Mouse (Mus musculus): ENCODE results near the gene C1qbp.

C1qbp gene

DNA sequence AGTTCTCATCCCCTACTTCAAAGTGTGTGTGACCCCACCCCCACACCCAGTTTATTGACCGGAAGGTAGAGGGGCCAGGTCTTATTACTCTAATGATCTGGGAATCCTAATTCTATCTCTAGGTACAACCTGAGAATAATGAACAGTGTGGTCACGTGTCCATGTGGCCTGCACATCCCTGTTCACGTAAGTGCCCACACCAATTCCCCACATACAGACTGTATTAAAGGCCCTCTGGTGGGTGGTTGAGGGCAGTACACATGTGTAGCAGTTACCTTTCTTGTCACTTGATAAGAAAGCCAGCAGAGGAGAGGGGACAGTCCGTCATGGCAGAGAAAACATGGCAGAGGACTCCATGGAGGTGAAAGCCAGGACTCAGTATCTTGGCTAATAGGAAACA is 8.9 kb downstream of the C1qbp start:
- DNase-seq (ENCODE audit: low read depth, low spot score): no peak

GRCm38 (mm10) chr11:70972586-70972985 is 10.2 kb downstream of the C1qbp start:
- DNase-seq (ENCODE audit: low read depth, low spot score): no peak

GRCm38 (mm10) chr11:70970560-70971540 is 12.0 kb downstream of the C1qbp start:
- peak; percentile 40 for DNase-seq (ENCODE audit: low read depth, low spot score)

DNA sequence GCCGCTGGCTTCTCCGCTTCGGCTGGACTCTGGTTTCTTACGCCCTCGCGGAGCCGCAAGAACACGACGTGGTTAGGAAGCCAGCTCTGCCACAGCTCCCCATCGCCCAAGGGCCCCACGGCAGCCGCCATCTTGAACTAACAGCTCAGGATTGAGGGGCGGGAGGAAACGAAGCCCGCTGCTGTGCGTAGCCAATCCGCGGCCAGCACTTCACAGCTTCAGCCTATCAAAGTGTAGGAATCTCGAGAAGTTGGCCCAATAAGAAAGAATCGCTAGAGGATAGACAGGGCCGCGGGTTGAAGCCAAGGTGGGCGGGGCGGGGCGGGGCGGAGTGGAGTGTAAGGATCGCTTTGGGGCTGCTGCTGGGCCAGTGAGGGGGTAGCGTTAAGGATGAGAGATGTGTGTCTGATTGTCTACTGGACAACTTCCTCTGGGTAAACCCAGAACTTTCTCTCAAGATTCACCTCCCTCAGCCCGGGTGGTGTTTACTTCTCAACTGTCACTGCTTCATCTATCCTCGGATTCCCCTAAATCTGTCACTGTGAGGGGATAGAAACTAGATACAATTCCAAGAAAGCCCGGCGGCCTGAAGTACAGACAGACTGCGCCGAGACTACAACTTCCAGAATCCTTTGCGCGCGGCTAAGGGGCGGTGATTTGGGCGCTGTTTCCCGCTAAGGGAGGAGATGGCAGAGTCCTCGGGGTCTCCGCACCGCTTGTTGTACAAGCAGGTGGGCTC is 12.8 kb downstream of the C1qbp start, which contains the start of the genes Nup88 and Rpain:
Gene Nup88 (minus strand): TSS at position 153 of the 739 bp plus-strand sequence.
Gene Rpain (plus strand): TSS at position 393 of the 739 bp plus-strand sequence.
- DNase-seq (ENCODE audit: low read depth, low spot score): peak; percentile 96

GRCm38 (mm10) chr11:70969271-70969794 is 13.5 kb downstream of the C1qbp start:
- no peak for DNase-seq (ENCODE audit: low read depth, low spot score)

GRCm38 (mm10) chr11:70964222-70964907 is 18.5 kb downstream of the C1qbp start:
- DNase-seq (ENCODE audit: low read depth, low spot score): no peak

- DNase-seq (ENCODE audit: low read depth, low spot score): no peak
Measured at GRCm38 (mm10) chr11:70960786-70961554, 21.9 kb downstream of the C1qbp start.

DNA sequence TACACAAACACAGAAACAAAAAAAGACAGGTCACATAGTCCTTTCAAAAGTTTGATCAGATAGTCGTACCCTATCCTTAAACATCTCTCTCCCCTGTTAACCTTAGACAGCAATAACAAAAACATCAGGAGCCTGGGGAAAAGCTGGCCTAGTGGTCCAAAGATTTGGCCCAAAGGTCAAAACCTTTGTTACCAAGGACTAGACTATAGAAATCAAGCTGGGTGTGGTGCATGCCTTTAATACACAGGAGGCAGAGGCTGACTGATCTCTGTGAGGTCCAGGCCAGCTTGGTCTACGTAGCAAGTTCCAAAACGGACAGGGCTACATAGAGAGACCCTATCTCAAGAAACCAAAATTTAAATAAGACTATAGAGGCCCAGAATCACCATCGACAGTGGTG is 28.1 kb downstream of the C1qbp start:
- no peak for DNase-seq (ENCODE audit: low read depth, low spot score)

DNA sequence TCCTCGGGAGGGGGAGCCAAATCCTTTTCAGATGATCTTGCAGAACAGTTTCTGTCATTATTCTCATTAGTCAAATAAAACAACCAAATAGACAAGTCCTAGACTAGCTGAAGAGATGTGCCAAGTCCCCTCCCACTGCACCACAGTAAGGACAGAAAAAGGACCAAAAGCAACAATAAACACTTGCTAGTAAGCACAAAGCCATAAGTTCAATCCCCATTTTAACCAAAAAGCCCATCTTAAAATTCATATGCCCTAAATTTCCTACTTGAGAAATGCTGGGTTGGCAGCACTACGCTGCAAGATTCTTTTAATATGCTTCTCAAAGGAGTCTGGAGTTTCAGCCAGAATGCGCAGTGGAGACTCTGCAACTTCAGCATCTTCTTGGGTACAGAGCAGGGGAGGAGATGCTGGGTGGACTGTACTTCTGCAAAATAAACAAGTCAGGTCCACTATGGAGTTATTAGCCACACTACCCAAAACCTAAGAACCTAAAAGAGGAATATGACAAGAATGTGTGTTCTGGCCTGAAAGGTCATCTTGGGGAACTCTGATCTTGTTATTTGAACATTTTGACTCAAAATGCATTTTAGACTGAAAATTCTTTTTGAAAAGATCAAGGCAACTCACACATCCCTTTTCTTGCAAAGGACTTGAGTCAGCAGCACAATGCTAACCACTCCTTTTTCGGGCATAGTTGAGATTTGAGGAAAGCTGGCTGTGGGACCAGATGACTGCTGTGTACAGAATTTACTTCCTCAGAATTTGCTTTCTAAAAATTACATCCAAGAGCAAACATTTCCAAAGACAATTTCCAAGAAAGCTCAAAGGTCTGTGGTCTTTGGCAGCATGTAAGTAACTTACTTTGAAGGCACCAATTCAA is 37.6 kb downstream of the C1qbp start:
- DNase-seq (ENCODE audit: low read depth, low spot score): peak; percentile 22

DNA sequence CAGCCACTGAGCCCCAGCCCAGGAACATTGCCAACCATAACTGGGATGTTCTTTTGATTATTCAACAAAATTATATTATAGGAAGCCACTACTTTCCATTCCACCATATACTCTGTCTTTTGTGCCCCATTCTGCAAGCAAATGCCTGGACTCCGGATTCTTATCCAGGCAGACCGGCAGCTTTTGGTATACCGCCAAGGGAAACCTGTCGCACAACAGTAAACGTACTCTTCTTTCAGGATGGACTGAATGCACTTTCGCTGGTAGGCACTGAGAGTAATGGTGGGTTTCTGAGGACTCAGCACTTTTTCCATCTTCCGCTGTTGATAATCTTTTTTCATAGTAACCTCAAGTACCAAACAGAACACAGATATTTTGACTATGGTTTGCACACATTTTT is 39.2 kb downstream of the C1qbp start:
- no peak for DNase-seq (ENCODE audit: low read depth, low spot score)

DNA sequence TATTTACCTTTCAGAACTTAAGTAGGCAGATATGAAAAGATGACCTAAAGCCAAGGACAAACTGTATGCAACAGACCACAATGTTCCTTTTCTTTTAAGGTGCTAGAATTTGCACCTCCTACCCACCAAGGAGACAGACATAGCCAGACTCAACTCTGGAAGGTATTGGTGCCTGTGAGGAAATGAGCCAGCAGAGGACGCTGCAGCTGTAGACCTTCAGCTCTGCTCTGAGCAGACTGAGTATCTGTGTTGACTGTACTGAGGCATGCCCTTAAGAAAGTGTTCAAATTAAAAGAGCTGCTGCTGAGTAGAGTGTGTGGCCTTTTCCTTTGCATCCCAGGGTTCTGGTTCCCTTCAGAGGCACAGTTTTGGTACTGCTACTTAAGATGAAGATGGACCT is 40.2 kb downstream of the C1qbp start:
- DNase-seq (ENCODE audit: low read depth, low spot score): no peak

DNA sequence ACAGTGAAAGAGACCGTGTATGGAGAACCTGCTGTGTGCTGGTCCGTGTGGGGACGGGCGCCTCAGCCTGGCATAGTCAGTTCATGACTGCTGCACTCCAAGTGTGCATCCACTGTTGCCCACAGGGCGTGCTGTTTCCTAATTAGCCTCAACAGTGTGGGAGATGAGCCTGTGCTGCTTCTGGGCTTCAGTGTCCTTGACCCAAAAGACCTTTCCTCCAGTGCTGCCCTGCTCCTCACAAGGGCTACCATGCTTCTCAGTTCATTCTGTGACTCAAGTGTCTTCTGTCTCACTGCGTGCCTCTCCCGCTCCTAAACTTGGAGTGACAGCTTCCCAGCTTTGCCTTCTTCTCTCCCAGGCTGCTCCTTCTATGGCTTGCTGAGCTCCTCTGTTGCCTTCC is 47.5 kb downstream of the C1qbp start:
- DNase-seq (ENCODE audit: low read depth, low spot score): no peak

DNA sequence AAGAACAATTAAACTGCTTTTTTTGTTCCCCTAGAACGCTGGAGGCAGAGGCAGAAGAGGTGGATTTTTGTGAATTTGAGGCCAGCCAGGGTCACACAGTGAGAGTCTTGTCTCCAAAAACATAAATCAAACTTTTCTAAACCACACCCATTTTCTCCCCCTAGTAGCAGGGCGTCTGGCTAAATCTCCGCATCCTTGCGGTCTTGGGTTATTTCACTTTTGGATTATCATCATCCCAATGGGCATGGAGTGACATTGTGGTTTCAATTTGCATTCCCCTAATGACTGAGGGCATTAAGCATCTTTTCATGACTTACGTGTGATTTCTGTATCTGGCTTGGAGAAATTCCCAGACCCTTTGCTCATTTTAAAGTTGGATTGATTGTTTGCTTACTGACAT is 51.4 kb downstream of the C1qbp start:
- peak; percentile 7 for DNase-seq (ENCODE audit: low read depth, low spot score)
